ENCODE assay signal across 8 mouse cellular contexts in genomic region chr4:24898636-24899035, GRCm38 (mm10). TPM values are rescaled to one million over a fixed set of nuclear protein-coding genes. Genes with fewer than 3 reads are reported as not detected.
DNase-seq lines count a peak whose midpoint lies in the region; ATAC-seq and TF ChIP-seq lines count a peak whose summit lies in the region.

No protein-coding gene starts in this region.

- H3K27ac ChIP-seq in forebrain, embryonic 16.5 days (ENCODE audit: low read length), result no peak overlapping the region
- H3K27ac ChIP-seq in limb, embryonic 14.5 days (replicated peaks; ENCODE audit: low read depth, low read length), result no peak overlapping the region

- H3K27me3 ChIP-seq in forebrain, embryonic 16.5 days (replicated peaks; ENCODE audit: control insufficient read depth, insufficient read depth, low read length), result no peaks in the 10 kb centered on the region
- no peaks in the 10 kb centered on the region for H3K27me3 ChIP-seq in limb, embryonic 14.5 days (ENCODE audit: control insufficient read depth, insufficient read depth, low read length)
- no peaks in the 10 kb centered on the region for H3K27me3 ChIP-seq in splenic B cell, adult 2 months (ENCODE audit: control insufficient read depth, insufficient read depth, low read length, poor library complexity, severe bottlenecking)

- H3K36me3 ChIP-seq in forebrain, embryonic 16.5 days (ENCODE audit: control insufficient read depth, insufficient read depth), result peaks cover 12% of the 10 kb centered on the region
- 0 out of 2 replicates have a peak, but pooled peaks cover 8% of the 10 kb centered on the region for H3K36me3 ChIP-seq in limb, embryonic 14.5 days (ENCODE audit: control insufficient read depth, insufficient read depth, low read length)
- no peaks in the 10 kb centered on the region for H3K36me3 ChIP-seq in splenic B cell, adult 2 months (ENCODE audit: control insufficient read depth, insufficient read depth, low read length, poor library complexity, severe bottlenecking)

- TF ChIP-seq POLR2A in limb, embryonic 14.5 days (IDR thresholded peaks at IDR 0.05; ENCODE audit: borderline replicate concordance, extremely low read depth, insufficient read depth, insufficient read length), result no peak

- no peaks in the 10 kb centered on the region for H3K9me3 ChIP-seq in forebrain, embryonic 16.5 days (ENCODE audit: control insufficient read depth, low read length)
- H3K9me3 ChIP-seq in limb, embryonic 14.5 days (ENCODE audit: control insufficient read depth, low read length), result no peaks in the 10 kb centered on the region

- H3K4me2 ChIP-seq in forebrain, embryonic 16.5 days (ENCODE audit: low read length), result peak overlapping the region; percentile 74
- peak overlapping the region; percentile 80 for H3K4me2 ChIP-seq in limb, embryonic 14.5 days (replicated peaks; ENCODE audit: low read depth, low read length, severe bottlenecking)

- peak overlapping the region; percentile 37; the same call in 1 of the 2 replicates for H3K9ac ChIP-seq in forebrain, embryonic 16.5 days (replicated peaks; ENCODE audit: low read depth, low read length)
- H3K9ac ChIP-seq in limb, embryonic 14.5 days (ENCODE audit: low read depth, low read length, severe bottlenecking), result peak overlapping the region; percentile 76

- DNase-seq in kidney, adult 9 months, result peak; percentile 5
- no peak for DNase-seq in kidney, adult 8-10 months
- DNase-seq in MN1 (ENCODE audit: low spot score), result peak; percentile 22
- no peak for DNase-seq in limb, embryonic 14.5 days (ENCODE audit: low spot score)
- peak; percentile 6 for DNase-seq in splenic B cell, adult 2 months (ENCODE audit: low read depth, low spot score)
- DNase-seq in layer of hippocampus, adult 8-10 months (ENCODE audit: low spot score in 2 of 2), result no peak
- no peak for DNase-seq in spleen, postnatal 36 days (ENCODE audit: low spot score in 2 of 2)

- WGBS in forebrain, embryonic 16.5 days, result 23% methylated on average over 8 of the region's 8 CpGs
- WGBS in limb, embryonic 14.5 days, result 15% methylated on average over 8 of the region's 8 CpGs

- H3K4me3 ChIP-seq in forebrain, embryonic 16.5 days (replicated peaks; ENCODE audit: low read length), result peak overlapping the region; percentile 88
- peak overlapping the region; percentile 90 for H3K4me3 ChIP-seq in limb, embryonic 14.5 days (replicated peaks; ENCODE audit: low read length)

- H3K4me1 ChIP-seq in forebrain, embryonic 16.5 days (replicated peaks; ENCODE audit: control insufficient read depth, insufficient read depth, low read length), result peaks cover 11% of the 10 kb centered on the region
- peaks cover 7% of the 10 kb centered on the region for H3K4me1 ChIP-seq in limb, embryonic 14.5 days (ENCODE audit: control insufficient read depth, insufficient read depth, low read length)

- no peak for ATAC-seq in forebrain, embryonic 16.5 days
- no peak for ATAC-seq in limb, embryonic 14.5 days (ENCODE audit: low FRiP score, low read depth)

RNA-seq across cellular contexts. Expression of gene Ndufaf4, which starts 0.8 kb away (rescaled TPM):
- 58.7 and 59.7 TPM in 2 replicates for polyA plus RNA-seq in forebrain, embryonic 16.5 days (2015; fragmentation: Nextera tagmentation; extraction: Ambion mirVana)
- 9.0 and 12.5 TPM in 2 replicates for polyA plus RNA-seq in limb, embryonic 14.5 days (2012; rRNA removed)
- polyA plus RNA-seq in limb, embryonic 14.5 days (2014; fragmentation: Nextera tagmentation; extraction: Ambion mirVana), result 41.9 and 46.1 TPM in 2 replicates
- 10 to 100 TPM; 31.4 to 37.9 (median 34.9) TPM for total RNA-seq in layer of hippocampus, adult 8-10 months (2022)

RNA-seq across cellular contexts. Expression of gene Klhl32, which starts 47.7 kb away (rescaled TPM):
- polyA plus RNA-seq in forebrain, embryonic 16.5 days (2015; fragmentation: Nextera tagmentation; extraction: Ambion mirVana), result 21.3 and 26.4 TPM in 2 replicates
- 1.5 TPM in 2 replicates for polyA plus RNA-seq in limb, embryonic 14.5 days (2012; rRNA removed)
- polyA plus RNA-seq in limb, embryonic 14.5 days (2014; fragmentation: Nextera tagmentation; extraction: Ambion mirVana), result 3.0 and 4.2 TPM in 2 replicates
- 10 to 100 TPM; 16.5 to 20.4 (median 18.2) TPM for total RNA-seq in layer of hippocampus, adult 8-10 months (2022)

Comparison
In these comparisons a context has a peak if more than half of its experiments do, and no peak if none do; other contexts are left out.
1. DNase-seq: peak in kidney, adult 9 months (single experiment), MN1 (single experiment) and splenic B cell, adult 2 months (single experiment); none in kidney, adult 8-10 months (0 of 2), limb, embryonic 14.5 days (single experiment), layer of hippocampus, adult 8-10 months (0 of 2) and spleen, postnatal 36 days (0 of 2).